ENCODE assay signal across 30 mouse cellular contexts in genomic region chr11:33751503-33751902, GRCm38 (mm10).
A peak's percentile ranks its signal among the peaks of the same experiment; 100 is the strongest.
DNase-seq lines count a peak whose midpoint lies in the region; TF ChIP-seq lines count a peak whose summit lies in the region.
"Had no signal": no experiment of that assay in that cellular context is flagged by ENCODE, and none has a peak within 500 bp of the region (broad histone marks: within the 10 kb centered on the region; RNA-seq: fewer than 3 reads in every experiment).

No protein-coding gene starts in this region.

- H3K27ac ChIP-seq in gastrocnemius, adult 2 months, result no peak overlapping the region
- H3K27ac ChIP-seq: embryonic facial prominence, embryonic 15.5 days; forebrain, embryonic 12.5 days; kidney, embryonic 15.5 days; layer of hippocampus, adult 2 months; liver, embryonic 15.5 days; midbrain, embryonic 15.5 days; neural tube, embryonic 12.5 days had no signal

- intact Hi-C loops in left cerebral cortex, postnatal 4 days (cut with DNase I), result no loop called here
- intact Hi-C loops in gastrocnemius, adult 2 months (cut with DNase I), result no loop called here

- peak; percentile 25 for DNase-seq in cerebellum, adult 9-10 months
- no peak for DNase-seq in cerebellum, adult 11 months
- DNase-seq in left cerebral cortex, postnatal 4 days, result peak; percentile 53
- no peak for DNase-seq in left cerebral cortex, adult 8-10 months (ENCODE audit: low spot score in 2 of 2)
- DNase-seq in cerebellum, postnatal 14 days, result peak; percentile 47 to 48
- no peak for DNase-seq in gastrocnemius, adult 2 months
- DNase-seq in gastrocnemius, adult 8-10 months (ENCODE audit: low spot score in 2 of 2), result no peak
- DNase-seq: adrenal gland, postnatal 14 days; forebrain, postnatal 0 days; gastrocnemius, postnatal 36 days; heart, adult 18-20 months; heart, postnatal 4 days; kidney, adult 18-20 months; kidney, postnatal 25 days; liver; lung, embryonic 14.5 days; lung, postnatal 14 days; right cerebral cortex, adult 18-20 months; spleen, adult 18-20 months; thymus, postnatal 36 days had no signal

- no peak for TF ChIP-seq CTCF in gastrocnemius, adult 2 months (IDR thresholded peaks at IDR 0.05)

- H3K4me3 ChIP-seq in gastrocnemius, adult 2 months, result no peak overlapping the region
- H3K4me3 ChIP-seq: embryonic facial prominence, embryonic 10.5 days; embryonic facial prominence, embryonic 15.5 days; forebrain, embryonic 12.5 days; heart, embryonic 12.5 days; hindbrain, embryonic 13.5 days; kidney, embryonic 15.5 days; layer of hippocampus, adult 2 months; liver, embryonic 15.5 days; midbrain, embryonic 15.5 days; neural tube, embryonic 12.5 days had no signal

Comparison
In these comparisons a context has a peak if more than half of its experiments do, and no peak if none do; other contexts are left out.
1. DNase-seq: peak in cerebellum, adult 9-10 months (single experiment), left cerebral cortex, postnatal 4 days (single experiment) and cerebellum, postnatal 14 days (2 of 2); none in cerebellum, adult 11 months (single experiment), left cerebral cortex, adult 8-10 months (0 of 2), gastrocnemius, adult 2 months (single experiment) and gastrocnemius, adult 8-10 months (0 of 2).